9 mouse cellular contexts compared by ENCODE assay signal in the genomic region with DNA sequence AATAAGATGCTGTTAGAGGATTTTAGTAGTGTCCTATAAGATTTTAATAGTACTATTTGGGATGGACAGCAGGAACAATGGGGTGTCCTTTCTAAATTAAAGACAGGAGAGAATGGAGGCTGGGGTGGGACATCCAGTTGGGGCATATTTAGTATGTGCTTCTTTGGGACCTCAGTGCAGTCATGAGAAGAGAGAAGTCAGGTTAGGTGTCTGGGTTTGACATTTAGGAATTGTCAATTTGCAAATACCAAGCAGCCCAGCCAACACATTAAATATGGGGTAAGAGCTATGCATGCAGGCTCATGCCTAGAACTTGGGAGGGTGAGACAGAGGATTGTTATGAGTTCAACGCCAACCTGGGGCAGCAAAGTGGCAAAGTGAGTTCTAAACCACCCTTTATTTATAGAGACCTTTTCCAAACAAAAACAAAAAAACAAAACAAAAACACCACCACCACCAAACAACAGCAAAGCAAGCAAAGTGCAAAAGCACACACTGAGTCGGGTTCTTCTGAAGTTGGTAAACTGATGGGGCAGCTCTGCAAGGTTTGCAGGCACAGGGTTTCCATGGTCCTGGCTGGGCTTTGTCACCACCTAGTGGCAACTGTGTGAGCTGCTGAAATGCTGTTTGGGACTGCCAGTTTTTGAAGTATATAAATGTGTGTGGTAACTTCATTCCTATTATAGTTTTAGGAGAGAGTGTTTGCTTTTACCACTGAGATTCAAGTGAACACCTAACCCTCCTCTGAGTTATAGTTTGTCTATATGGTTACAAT. TPM values are rescaled to one million over a fixed set of nuclear protein-coding genes. Genes with fewer than 3 reads are reported as not detected.
DNase-seq lines count a peak whose midpoint lies in the region; ATAC-seq lines count a peak whose summit lies in the region.
"Had no signal": no experiment of that assay in that cellular context is flagged by ENCODE, and none has a peak within 500 bp of the region (broad histone marks: within the 10 kb centered on the region; RNA-seq: fewer than 3 reads in every experiment).

No protein-coding gene starts in this region.

- no peaks in the 10 kb centered on the region for H3K4me1 ChIP-seq in embryonic facial prominence, embryonic 10.5 days
- H3K4me1 ChIP-seq in heart, embryonic 16.5 days (ENCODE audit: control insufficient read depth, insufficient read depth, low read length), result 0 out of 2 replicates have a peak, but pooled peaks cover 2% of the 10 kb centered on the region

- DNase-seq in ES-CJ7 (ENCODE audit: low read depth, low spot score), result peak; percentile 49
- peak; percentile 82 for DNase-seq in adrenal gland, postnatal 10 days
- DNase-seq in embryonic facial prominence, embryonic 10.5 days (ENCODE audit: low spot score), result peak; percentile 70
- DNase-seq in kidney, postnatal 4 days, result peak; percentile 81 to 82
- peak; percentile 86 for DNase-seq in lung, postnatal 10 days
- DNase-seq in right cerebral cortex, postnatal 14 days, result peak; percentile 68

- H3K27ac ChIP-seq in embryonic facial prominence, embryonic 10.5 days (replicated peaks), result no peak overlapping the region
- H3K27ac ChIP-seq in heart, embryonic 16.5 days (ENCODE audit: low read length), result no peak overlapping the region
- H3K27ac ChIP-seq: liver, embryonic 15.5 days had no signal

- no peaks in the 10 kb centered on the region for H3K9me3 ChIP-seq in embryonic facial prominence, embryonic 10.5 days
- no peaks in the 10 kb centered on the region for H3K9me3 ChIP-seq in heart, embryonic 16.5 days (replicated peaks; ENCODE audit: control insufficient read depth, low read length)
- H3K9me3 ChIP-seq: liver, embryonic 15.5 days had no signal

- peaks cover 35% of the 10 kb centered on the region for H3K36me3 ChIP-seq in embryonic facial prominence, embryonic 10.5 days (replicated peaks)
- H3K36me3 ChIP-seq in heart, embryonic 16.5 days (ENCODE audit: control insufficient read depth, insufficient read depth), result peaks cover 26% of the 10 kb centered on the region
- H3K36me3 ChIP-seq: liver, embryonic 15.5 days had no signal

- no peaks in the 10 kb centered on the region for H3K27me3 ChIP-seq in embryonic facial prominence, embryonic 10.5 days (replicated peaks; ENCODE audit: low read depth, poor library complexity, severe bottlenecking)
- H3K27me3 ChIP-seq in heart, embryonic 16.5 days (ENCODE audit: control insufficient read depth, insufficient read depth, low read length), result no peaks in the 10 kb centered on the region
- H3K27me3 ChIP-seq: liver, embryonic 15.5 days had no signal

- 0 out of 2 replicates have a peak, but pooled peaks have one; percentile 63 for ATAC-seq in heart, embryonic 16.5 days (replicated peaks; ENCODE audit: extremely low read depth, insufficient read depth, low FRiP score)
- ATAC-seq in erythroblast, adult 5-6 weeks (replicated peaks; ENCODE audit: low FRiP score, poor library complexity, severe bottlenecking), result no peak

- no peak overlapping the region for H3K4me3 ChIP-seq in embryonic facial prominence, embryonic 10.5 days
- no peak overlapping the region for H3K4me3 ChIP-seq in heart, embryonic 16.5 days (ENCODE audit: low read length)
- H3K4me3 ChIP-seq: liver, embryonic 15.5 days had no signal

- no peak overlapping the region for H3K4me2 ChIP-seq in heart, embryonic 16.5 days (ENCODE audit: low read depth, low read length)
- H3K4me2 ChIP-seq: liver, embryonic 15.5 days had no signal

- WGBS in embryonic facial prominence, embryonic 10.5 days, result 60% methylated on average over 2 of the region's 2 CpGs
- 44% methylated on average over 2 of the region's 2 CpGs for WGBS in heart, embryonic 16.5 days

- no peak overlapping the region for H3K9ac ChIP-seq in heart, embryonic 16.5 days (ENCODE audit: low read length)
- H3K9ac ChIP-seq: liver, embryonic 15.5 days had no signal

RNA-seq across cellular contexts. Expression of gene Pcnx, which starts 55.5 kb away (rescaled TPM):
- 10 to 100 TPM; 46.5 to 52.0 TPM for total RNA-seq in adrenal gland, postnatal 10 days (2021)
- polyA plus RNA-seq in embryonic facial prominence, embryonic 10.5 days (2016; fragmentation: Nextera tagmentation; extraction: Ambion mirVana), result 8.0 and 12.5 TPM in 2 replicates
- 9.3 and 10.9 TPM in 2 replicates for polyA plus RNA-seq in heart, embryonic 16.5 days (2015; fragmentation: Nextera tagmentation; extraction: Ambion mirVana)
- 2.5 and 8.6 TPM in 2 replicates for total RNA-seq in erythroblast, adult 5-6 weeks (2015; ENCODE audit: low replicate concordance)
- 3.8 and 4.2 TPM in 2 replicates for total RNA-seq in erythroblast, adult 5-6 weeks (2017; ENCODE audit: low replicate concordance)

Comparison
In these comparisons a context has a peak if more than half of its experiments do, and no peak if none do; other contexts are left out.
1. RNA of gene Pcnx, which starts 55.5 kb away (total RNA-seq): 46.5 to 52.0 TPM in adrenal gland, postnatal 10 days; 2.5 to 8.6 TPM in erythroblast, adult 5-6 weeks; every median in the first group is over 4 times any median in the second.
2. Peak in every context shown above with its lines, with median percentiles within 50 percentile points of each other: DNase-seq.